Mouse (Mus musculus) ES-CJ7 (cell line): Measurements from ENCODE around the gene Slc16a14.
A peak's percentile ranks its signal among the peaks of the same experiment; 100 is the strongest.

ENCODE experiments used
- DNase-seq: peaks from one replicate; pipeline ENCODE4 v3.0.0; 2011; ENCODE audit warnings: low read depth, low spot score

Slc16a14 gene

DNA sequence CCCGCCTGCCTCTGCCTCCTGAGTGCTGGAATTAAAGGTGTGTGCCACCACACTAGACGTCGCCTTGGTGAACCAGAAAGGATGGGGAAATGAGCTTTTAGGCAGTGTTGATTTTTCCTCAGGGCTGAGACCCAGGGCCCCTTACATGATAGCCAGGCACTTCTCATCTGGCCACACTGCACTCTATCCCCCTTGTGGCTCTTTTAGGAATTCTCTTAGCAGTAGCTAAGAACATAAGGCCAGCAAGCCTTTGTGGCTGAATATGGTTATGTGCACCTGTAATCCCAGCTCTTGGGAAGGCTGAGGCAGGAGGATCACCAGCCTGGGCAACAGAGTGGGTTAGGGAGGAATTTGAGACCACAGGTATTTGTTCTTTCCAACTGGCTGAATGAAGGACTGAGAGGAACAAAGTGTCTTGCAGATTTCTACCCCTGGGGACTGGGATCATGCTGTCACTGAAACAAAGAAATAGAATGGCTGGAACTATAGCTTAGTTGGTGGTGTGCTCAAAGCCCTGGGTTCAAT lies 68.2 kb downstream of the Slc16a14 start:
- peak; percentile 90 for DNase-seq

DNA sequence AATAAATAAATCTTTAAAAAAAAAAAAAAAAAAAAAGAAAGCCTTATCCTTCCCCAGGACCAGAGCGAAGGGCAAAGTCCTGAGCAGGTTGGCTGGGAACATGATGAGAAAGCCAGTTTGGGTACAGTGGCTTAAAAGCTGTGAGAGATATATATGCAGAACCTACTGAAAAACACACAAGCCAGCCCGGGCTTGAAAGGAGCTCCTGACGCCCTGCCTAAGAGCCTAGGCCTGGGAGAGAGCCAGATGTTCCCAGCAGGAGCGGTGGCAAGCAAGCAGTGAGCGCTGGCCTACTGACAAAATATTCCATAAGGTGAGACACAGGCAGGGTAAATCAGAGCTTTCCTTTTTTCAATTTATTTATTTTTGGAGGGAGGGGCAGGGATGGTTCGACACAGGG lies 68.7 kb downstream of the Slc16a14 start:
- DNase-seq: no peak

DNA sequence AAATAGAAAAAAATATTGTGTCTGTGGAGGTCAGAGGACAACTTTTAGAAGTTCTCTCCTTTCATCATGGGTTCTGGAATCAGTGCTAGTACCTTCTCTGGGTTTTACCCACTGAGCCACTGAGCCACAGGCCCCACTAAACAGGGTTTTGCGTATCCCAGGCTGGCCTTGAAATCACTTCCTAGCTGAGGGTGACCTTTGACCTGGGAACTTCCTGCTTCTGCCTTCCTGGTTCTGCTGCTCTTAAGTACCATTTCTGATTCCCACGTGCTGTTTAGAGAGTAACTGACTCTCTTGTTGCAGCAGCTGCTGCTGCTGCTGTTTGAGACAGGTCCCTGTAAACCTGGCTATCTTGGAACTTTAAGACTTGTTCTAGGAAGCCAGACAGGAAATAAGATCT lies 70.3 kb downstream of the Slc16a14 start:
- peak; percentile 79 for DNase-seq

DNA sequence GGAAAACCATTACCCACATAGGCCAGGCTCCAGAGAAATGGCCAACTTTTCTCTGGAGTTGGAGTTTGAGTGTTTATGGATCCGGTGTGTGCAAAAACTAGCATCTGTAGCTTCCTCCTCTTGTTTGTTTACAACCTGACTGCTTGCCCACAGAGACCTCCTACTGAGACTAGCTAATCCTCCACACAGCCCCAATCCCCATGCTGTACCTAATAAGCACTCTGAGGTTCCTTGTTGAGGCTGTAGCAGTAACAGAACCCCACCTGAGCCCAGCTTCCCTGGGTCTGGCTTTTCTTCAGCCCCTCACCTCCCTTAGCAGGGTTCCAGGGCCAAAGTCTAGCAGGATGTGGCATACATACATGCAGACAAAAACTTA lies 73.7 kb downstream of the Slc16a14 start:
- peak; percentile 87 for DNase-seq

DNA sequence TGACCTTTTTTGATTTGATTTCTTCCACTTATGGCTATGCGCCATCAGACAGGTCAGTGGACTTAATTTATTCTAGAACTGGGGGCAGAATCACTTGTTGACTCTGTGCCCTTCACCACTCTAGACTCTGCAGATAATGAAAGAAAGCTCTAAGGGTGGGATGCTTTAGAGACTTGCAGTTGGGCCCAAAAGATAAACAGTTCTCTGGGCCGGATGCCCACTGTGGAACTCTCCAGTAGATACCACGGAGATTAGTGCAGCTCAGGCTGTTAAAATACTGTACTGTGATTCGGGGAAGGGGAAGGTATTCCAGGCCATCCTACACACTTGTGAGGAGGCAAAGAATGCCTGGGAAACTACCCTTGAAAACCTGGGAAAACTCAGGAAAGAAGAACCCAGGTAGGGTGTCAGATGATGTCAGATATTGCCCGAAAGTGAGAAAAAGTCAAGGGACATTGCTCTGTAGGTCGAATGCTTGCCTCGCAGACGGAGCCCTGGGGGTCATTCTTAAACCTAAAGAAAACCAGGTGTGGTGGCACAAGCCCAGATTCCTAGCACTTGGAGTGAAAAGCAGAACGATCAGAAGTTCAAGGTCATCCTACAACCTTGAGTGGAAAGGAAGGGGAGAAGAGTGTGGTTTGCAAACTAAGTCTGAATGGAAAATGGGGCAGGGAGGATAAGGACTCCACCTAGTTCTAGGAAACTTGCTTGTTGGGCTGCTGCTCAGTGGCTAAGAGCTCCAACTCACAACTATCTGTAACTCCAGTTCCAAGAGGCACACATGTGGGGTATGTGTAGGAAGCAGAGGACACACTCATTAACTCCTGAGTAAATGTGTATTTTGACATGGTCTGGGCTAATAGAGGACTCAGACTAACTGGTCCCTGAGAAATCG lies 74.3 kb downstream of the Slc16a14 start:
- peak; percentile 99 for DNase-seq

DNA sequence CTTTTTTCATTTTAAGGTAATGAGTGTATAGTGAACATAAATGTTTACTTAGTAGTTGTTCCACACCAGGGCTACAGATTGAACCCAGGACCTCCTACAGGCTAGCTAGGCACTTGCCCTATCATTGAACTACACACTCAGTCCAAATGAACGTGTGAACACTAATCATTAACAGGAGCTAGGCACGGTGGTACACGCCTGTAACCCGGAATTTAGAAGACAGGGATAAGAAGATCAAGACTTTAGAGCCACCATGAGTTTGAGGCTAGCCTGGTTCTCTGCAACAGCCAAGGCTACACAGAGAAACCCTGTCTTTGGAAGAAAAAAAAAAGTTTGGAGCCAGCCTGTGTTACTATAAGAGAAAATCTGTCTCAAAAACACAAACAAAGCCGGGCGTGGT lies 75.3 kb downstream of the Slc16a14 start:
- peak; percentile 42 for DNase-seq
